Mouse (Mus musculus) liver, postnatal 0 days (tissue): ENCODE measurements around the gene Thsd4. TPM values are rescaled to one million over a fixed set of nuclear protein-coding genes. Genes with fewer than 3 reads are reported as not detected.
"Not testable (repeated sequence)": the region's sequence is repeated elsewhere in the genome, so short reads cannot be mapped to it uniquely, and the experiment has no call there.

Source experiments
- ATAC-seq: fragments of 200-750 bp; cut with Nextera tagmentation; 2 replicates; pipeline ENCODE4 v1.8.0; 2017; ENCODE audit warnings: mild to moderate bottlenecking, moderate library complexity
- DNase-seq: peaks from one replicate; pipeline ENCODE4 v3.0.0-alpha.2; 2016
- H3K27ac ChIP-seq: fragments of 300-500 bp; sonication (generic); 2 replicates; pipeline ENCODE4 v1.5.1; 2014; ENCODE audit warnings: antibody characterized with exemption, moderate library complexity, mild to moderate bottlenecking, low read depth
- H3K27me3 ChIP-seq: fragments of 300-500 bp; sonication (generic); 2 replicates; pipeline ENCODE4 v1.6.1; 2014; ENCODE audit warnings: low read length, control low read depth, mixed read lengths; ENCODE audit not compliant: insufficient read depth
- H3K36me3 ChIP-seq: fragments of 300-500 bp; sonication (generic); replicated peaks from 2 replicates; pipeline ENCODE4 v1.6.1; 2014; ENCODE audit warnings: mild to moderate bottlenecking, control low read depth, low read length, moderate library complexity, mixed read lengths; ENCODE audit not compliant: insufficient read depth
- H3K4me1 ChIP-seq: fragments of 300-500 bp; sonication (generic); 2 replicates; pipeline ENCODE4 v1.6.1; 2014; ENCODE audit warnings: antibody characterized with exemption, mild to moderate bottlenecking, control low read depth; ENCODE audit not compliant: insufficient read depth
- H3K4me2 ChIP-seq: fragments of 300-500 bp; sonication (generic); 2 replicates; pipeline ENCODE4 v1.6.1; 2014; ENCODE audit warnings: low read depth, mild to moderate bottlenecking, low read length, moderate library complexity, mixed read lengths
- H3K4me3 ChIP-seq: fragments of 300-500 bp; sonication (generic); 2 replicates; pipeline ENCODE4 v1.5.1; 2014; ENCODE audit warnings: low read depth, low read length
- H3K9ac ChIP-seq: fragments of 300-500 bp; sonication (generic); replicated peaks from 2 replicates; pipeline ENCODE4 v1.6.1; 2014; ENCODE audit warnings: mild to moderate bottlenecking, moderate library complexity
- H3K9me3 ChIP-seq: fragments of 300-500 bp; sonication (generic); 2 replicates; pipeline ENCODE4 v1.6.1; 2016; ENCODE audit warnings: mild to moderate bottlenecking, control low read depth, low read length, mixed read lengths
- CTCF ChIP-seq: sonication (generic); IDR thresholded peaks from 2 replicates; pipeline ENCODE4 v1.5.1; 2016; ENCODE audit warnings: antibody characterized with exemption, low read depth
- EP300 ChIP-seq: IDR thresholded peaks from 2 replicates; pipeline ENCODE4 v1.6.1; 2016; ENCODE audit warnings: antibody characterized with exemption, low read depth, mild to moderate bottlenecking
- WGBS: fragments of 180-500 bp; shearing (Covaris S2); extraction: QIAGEN DNeasy Blood & Tissue Kit; methylation state at CpG from one replicate; pipeline ENCODE4 v1.1.7; 2014; ENCODE audit not compliant: insufficient replicate concordance; 5-methylcytosine and 5-hydroxymethylcytosine counted together
- polyA plus RNA-seq: library from polyadenylated mRNA; unstranded; fragments of >200 nt; fragmentation: Nextera tagmentation; extraction: Ambion mirVana; gene quantifications from 2 replicates; pipeline ENCODE4 v1.2.1, GENCODE M21; 2015

The Thsd4 gene
- polyA plus RNA-seq, 1 experiment from 2014 or later, result 0.70 TPM

- Histone ChIP-seq H3K27me3 (no peaks in the 10 kb centered on the region), H3K9ac (no peak overlapping the region), H3K4me3 (no peak overlapping the region), H3K4me2 (no peak overlapping the region), H3K4me1 (no peaks in the 10 kb centered on the region), H3K9me3 (no peaks in the 10 kb centered on the region), H3K36me3 (no peaks in the 10 kb centered on the region), H3K27ac (no peak overlapping the region)
- DNase-seq (no peak), ATAC-seq (no peak)
- TF ChIP-seq CTCF, result no peak
- TF ChIP-seq EP300, result no peak
- 65% methylated on average over 14 of the region's 14 CpGs for WGBS
These were observed 560.5 kb downstream of the Thsd4 start for GRCm38 (mm10) chr9:59961201-59961955.

GRCm38 (mm10) chr9:59960559-59960958 lies 561.3 kb downstream of the Thsd4 start, which contains the start of gene Nr2e3:
Gene Nr2e3 (minus strand): TSS chr9:59960659.
- no peak for DNase-seq
- no peaks in the 10 kb centered on the region for H3K4me1 ChIP-seq
- H3K4me2 ChIP-seq, result no peak within 1 kb of the TSS
- no peaks in the 10 kb centered on the region for H3K9me3 ChIP-seq
- H3K27ac ChIP-seq, result no peak within 1 kb of the TSS
- 81% methylated on average over 10 of the region's 10 CpGs for WGBS
- no peaks in the 10 kb centered on the region for H3K27me3 ChIP-seq
- no peak within 1 kb of the TSS for H3K9ac ChIP-seq
- no peaks in the 10 kb centered on the region for H3K36me3 ChIP-seq
- no peak within 1 kb of the TSS for H3K4me3 ChIP-seq
- TF ChIP-seq CTCF (no peak), EP300 (no peak)
- ATAC-seq, result no peak

GRCm38 (mm10) chr9:59959276-59959675 lies 562.6 kb downstream of the Thsd4 start:
- no peak overlapping the region for H3K4me3 ChIP-seq
- H3K9me3 ChIP-seq, result no peaks in the 10 kb centered on the region
- ATAC-seq (peak; percentile 73; the same call in 1 of the 2 replicates), DNase-seq (peak; percentile 82)
- H3K4me2 ChIP-seq, result no peak overlapping the region
- no peaks in the 10 kb centered on the region for H3K36me3 ChIP-seq
- H3K27me3 ChIP-seq, result no peaks in the 10 kb centered on the region
- no peak overlapping the region for H3K27ac ChIP-seq
- TF ChIP-seq CTCF (peak; percentile 80), EP300 (no peak)
- 3% methylated on average over 8 of the region's 8 CpGs for WGBS
- H3K9ac ChIP-seq, result no peak overlapping the region
- H3K4me1 ChIP-seq, result no peaks in the 10 kb centered on the region

GRCm38 (mm10) chr9:59958115-59958514 lies 563.7 kb downstream of the Thsd4 start:
- H3K4me2 ChIP-seq, result not testable (repeated sequence)

GRCm38 (mm10) chr9:59956496-59956895 lies 565.4 kb downstream of the Thsd4 start:
- Histone ChIP-seq H3K36me3 (no peaks in the 10 kb centered on the region), H3K9me3 (no peaks in the 10 kb centered on the region), H3K4me3 (no peak overlapping the region), H3K9ac (no peak overlapping the region), H3K4me1 (no peaks in the 10 kb centered on the region), H3K27ac (no peak overlapping the region), H3K27me3 (peaks cover 2% of the 10 kb centered on the region; the same call in 1 of the 2 replicates), H3K4me2 (no peak overlapping the region)
- DNase-seq (no peak), ATAC-seq (no peak)
- 52% methylated on average over 6 of the region's 6 CpGs for WGBS
- TF ChIP-seq EP300 (no peak), CTCF (no peak)

More at GRCm38 (mm10) chr9:59958115-59958514, 563.7 kb downstream of the Thsd4 start:
- 61% methylated on average over 1 of the region's 1 CpGs for WGBS
- DNase-seq, H3K4me1 ChIP-seq, H3K27me3 ChIP-seq, H3K9me3 ChIP-seq, H3K9ac ChIP-seq, ATAC-seq, H3K27ac ChIP-seq, H3K4me3 ChIP-seq, H3K36me3 ChIP-seq: not testable (repeated sequence)

GRCm38 (mm10) chr9:59955692-59956091 lies 566.2 kb downstream of the Thsd4 start:
- Histone ChIP-seq H3K4me2 (no peak overlapping the region), H3K4me1 (no peaks in the 10 kb centered on the region), H3K9ac (no peak overlapping the region), H3K9me3 (no peaks in the 10 kb centered on the region), H3K36me3 (no peaks in the 10 kb centered on the region), H3K27ac (no peak overlapping the region), H3K4me3 (no peak overlapping the region), H3K27me3 (peaks cover 7% of the 10 kb centered on the region; the same call in 1 of the 2 replicates)
- 76% methylated on average over 6 of the region's 6 CpGs for WGBS
- ATAC-seq (no peak), DNase-seq (no peak)
- TF ChIP-seq CTCF (no peak), EP300 (no peak)
